Mouse (Mus musculus): Measurements from ENCODE around the gene Cct3. TPM values are rescaled to one million over a fixed set of nuclear protein-coding genes. Genes with fewer than 3 reads are reported as not detected.

The Cct3 gene
- polyA plus RNA-seq, 1 experiment, result 205 TPM

DNA sequence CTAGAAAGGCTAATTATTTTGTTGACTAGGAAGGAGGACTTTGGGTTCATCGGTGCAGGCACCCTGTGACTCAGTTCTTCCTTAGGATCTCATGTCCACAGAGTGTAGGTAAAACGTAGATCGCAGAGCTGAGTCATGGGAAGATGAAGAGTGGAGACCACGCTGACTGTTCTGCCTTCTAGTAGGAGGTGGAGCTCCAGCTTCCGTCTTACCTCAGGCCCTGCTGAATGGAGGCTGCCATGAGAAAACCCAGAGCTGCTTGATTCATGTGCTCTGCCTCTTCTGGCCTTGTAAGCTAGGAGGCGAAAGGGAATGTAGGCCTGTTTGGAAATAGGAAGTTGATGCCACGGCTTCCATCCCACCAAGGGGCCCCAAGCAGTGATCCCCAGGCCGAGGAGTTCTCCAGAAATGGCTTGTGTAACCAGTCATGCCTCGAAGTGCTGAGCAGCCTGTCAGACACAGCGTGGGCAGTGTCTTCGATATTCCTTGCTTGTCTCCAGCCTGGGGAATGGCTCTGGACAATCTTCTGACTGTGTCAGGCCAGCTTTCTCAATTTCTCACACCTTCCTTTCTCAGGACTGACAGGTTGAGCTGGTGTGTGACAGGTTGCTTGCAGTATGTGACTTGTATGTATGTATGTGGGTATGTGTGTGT lies 40.6 kb downstream of the Cct3 start:
- no peaks in the 10 kb centered on the region for H3K27me3 ChIP-seq (ENCODE audit: control insufficient read depth, insufficient read depth, low read length)
- peaks cover 9% of the 10 kb centered on the region for H3K36me3 ChIP-seq (ENCODE audit: control insufficient read depth, insufficient read depth, low read length)
- TF ChIP-seq CTCF (IDR thresholded peaks at IDR 0.05; ENCODE audit: borderline replicate concordance, control insufficient read depth, extremely low read depth, insufficient read depth, low read length, poor library complexity) (no peak), POLR2A (IDR thresholded peaks at IDR 0.05; ENCODE audit: control insufficient read depth, extremely low read depth, insufficient read depth, low read length, poor library complexity) (no peak)
- no peak overlapping the region for H3K27ac ChIP-seq (ENCODE audit: control insufficient read depth, insufficient read depth, low read length)
- no peak overlapping the region for H3K4me3 ChIP-seq (ENCODE audit: control insufficient read depth, insufficient read depth, low read length)
- WGBS, result 21% methylated on average over 11 of the region's 11 CpGs
- H3K4me1 ChIP-seq (replicated peaks; ENCODE audit: control insufficient read depth, insufficient read depth, low read length), result peaks cover 10% of the 10 kb centered on the region
- no peak for DNase-seq

DNA sequence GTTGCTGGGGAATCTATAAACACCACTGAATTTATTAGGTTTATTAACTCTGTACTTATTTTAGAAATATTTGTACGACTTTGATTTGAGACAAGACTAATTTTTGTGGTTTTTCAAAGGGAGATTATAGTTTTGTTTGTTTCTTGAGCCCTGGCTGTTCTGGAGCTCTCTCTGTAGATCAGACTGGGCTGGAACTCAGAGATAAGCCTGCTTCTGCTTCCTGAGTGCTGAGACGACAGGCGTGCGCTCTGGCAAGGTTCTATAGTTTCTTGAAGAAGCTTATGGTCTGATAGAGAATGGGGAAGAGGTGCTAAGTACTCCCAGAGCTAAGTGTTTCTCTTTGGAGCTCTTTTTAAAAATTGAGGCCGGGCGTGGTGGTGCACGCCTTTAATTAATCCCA lies 41.4 kb downstream of the Cct3 start:
- DNase-seq, result no peak
- Histone ChIP-seq H3K27me3 (ENCODE audit: control insufficient read depth, insufficient read depth, low read length) (no peaks in the 10 kb centered on the region), H3K4me1 (replicated peaks; ENCODE audit: control insufficient read depth, insufficient read depth, low read length) (peaks cover 10% of the 10 kb centered on the region), H3K27ac (ENCODE audit: control insufficient read depth, insufficient read depth, low read length) (no peak overlapping the region), H3K36me3 (ENCODE audit: control insufficient read depth, insufficient read depth, low read length) (peaks cover 17% of the 10 kb centered on the region), H3K4me3 (ENCODE audit: control insufficient read depth, insufficient read depth, low read length) (no peak overlapping the region)
- TF ChIP-seq POLR2A (IDR thresholded peaks at IDR 0.05; ENCODE audit: control insufficient read depth, extremely low read depth, insufficient read depth, low read length, poor library complexity), result no peak
- TF ChIP-seq CTCF (IDR thresholded peaks at IDR 0.05; ENCODE audit: borderline replicate concordance, control insufficient read depth, extremely low read depth, insufficient read depth, low read length, poor library complexity), result no peak
- WGBS, result 73% methylated on average over 7 of the region's 7 CpGs

DNA sequence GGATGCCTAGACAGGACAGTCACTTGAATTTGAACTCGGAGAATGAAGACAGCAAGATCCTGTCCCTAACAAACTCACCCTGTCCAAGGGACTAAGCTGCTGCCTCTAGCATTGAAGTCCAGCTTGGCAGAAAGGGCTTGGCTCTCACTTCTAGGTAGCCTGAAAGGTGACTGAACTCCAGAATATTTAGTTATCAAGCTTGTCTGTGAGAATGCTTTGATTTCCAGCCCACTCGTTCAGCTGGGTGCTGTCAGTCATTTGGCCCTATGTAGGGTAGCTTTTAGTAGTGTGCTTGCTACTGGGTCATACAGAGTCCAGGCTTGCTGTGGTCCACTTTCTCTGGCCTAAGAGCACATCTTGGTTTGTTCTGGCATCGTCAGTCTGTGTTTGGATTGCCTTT lies 42.1 kb downstream of the Cct3 start:
- H3K36me3 ChIP-seq (ENCODE audit: control insufficient read depth, insufficient read depth, low read length), result peaks cover 24% of the 10 kb centered on the region
- H3K27ac ChIP-seq (ENCODE audit: control insufficient read depth, insufficient read depth, low read length), result no peak overlapping the region
- H3K4me3 ChIP-seq (ENCODE audit: control insufficient read depth, insufficient read depth, low read length), result no peak overlapping the region
- no peaks in the 10 kb centered on the region for H3K27me3 ChIP-seq (ENCODE audit: control insufficient read depth, insufficient read depth, low read length)
- TF ChIP-seq CTCF (IDR thresholded peaks at IDR 0.05; ENCODE audit: borderline replicate concordance, control insufficient read depth, extremely low read depth, insufficient read depth, low read length, poor library complexity) (no peak), POLR2A (IDR thresholded peaks at IDR 0.05; ENCODE audit: control insufficient read depth, extremely low read depth, insufficient read depth, low read length, poor library complexity) (no peak)
- H3K4me1 ChIP-seq (replicated peaks; ENCODE audit: control insufficient read depth, insufficient read depth, low read length), result peaks cover 10% of the 10 kb centered on the region
- DNase-seq, result no peak
- WGBS, result 89% methylated on average over 3 of the region's 3 CpGs

DNA sequence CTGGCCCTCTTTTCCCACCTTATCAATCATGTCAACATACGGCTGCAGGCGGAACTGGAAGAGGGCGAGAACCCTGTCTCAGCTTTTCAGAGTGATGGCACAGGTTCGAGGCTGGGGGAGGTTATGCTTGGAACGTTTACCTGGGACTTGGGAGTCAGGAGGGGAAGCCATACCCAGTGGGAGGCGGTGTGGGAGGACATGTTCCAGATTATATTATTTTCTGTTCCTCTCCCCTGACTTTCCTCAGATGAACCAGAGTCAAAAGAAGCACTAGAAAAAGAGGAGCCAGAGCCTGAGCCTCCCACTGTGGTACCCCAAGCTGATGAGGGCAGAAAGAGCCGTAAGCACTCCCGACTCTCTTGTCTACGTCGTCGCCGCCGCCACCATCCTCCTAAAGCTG lies 53.8 kb downstream of the Cct3 start:
- TF ChIP-seq CTCF (IDR thresholded peaks at IDR 0.05; ENCODE audit: borderline replicate concordance, control insufficient read depth, extremely low read depth, insufficient read depth, low read length, poor library complexity), result no peak
- TF ChIP-seq POLR2A (IDR thresholded peaks at IDR 0.05; ENCODE audit: control insufficient read depth, extremely low read depth, insufficient read depth, low read length, poor library complexity), result no peak

DNA sequence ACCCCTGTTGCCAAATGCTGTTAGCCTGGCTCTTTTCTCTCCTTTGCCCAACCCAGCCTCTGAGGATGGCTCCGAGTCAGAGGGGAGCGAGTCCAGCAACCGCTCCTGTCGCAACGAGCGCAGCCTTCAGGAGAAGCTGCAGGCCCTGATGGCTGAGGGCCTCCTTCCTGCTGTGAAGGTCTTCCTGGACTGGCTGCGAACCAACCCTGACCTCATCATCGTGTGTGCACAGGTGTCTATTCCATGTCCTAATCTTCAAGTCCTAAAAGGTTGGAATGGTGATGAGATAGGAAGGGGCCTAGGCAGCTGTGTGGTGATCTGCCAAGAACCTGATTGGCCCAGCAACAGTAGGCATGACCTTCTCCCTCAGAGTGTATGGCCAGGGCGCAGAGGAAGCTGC lies 56.0 kb downstream of the Cct3 start:
- Histone ChIP-seq H3K27ac (ENCODE audit: control insufficient read depth, insufficient read depth, low read length) (no peak overlapping the region), H3K27me3 (ENCODE audit: control insufficient read depth, insufficient read depth, low read length) (no peaks in the 10 kb centered on the region), H3K4me1 (replicated peaks; ENCODE audit: control insufficient read depth, insufficient read depth, low read length) (no peaks in the 10 kb centered on the region), H3K4me3 (ENCODE audit: control insufficient read depth, insufficient read depth, low read length) (no peak overlapping the region), H3K36me3 (ENCODE audit: control insufficient read depth, insufficient read depth, low read length) (peaks cover 97% of the 10 kb centered on the region)
- WGBS, result 97% methylated on average over 9 of the region's 9 CpGs
- TF ChIP-seq CTCF (IDR thresholded peaks at IDR 0.05; ENCODE audit: borderline replicate concordance, control insufficient read depth, extremely low read depth, insufficient read depth, low read length, poor library complexity) (no peak), POLR2A (IDR thresholded peaks at IDR 0.05; ENCODE audit: control insufficient read depth, extremely low read depth, insufficient read depth, low read length, poor library complexity) (no peak)
- no peak for DNase-seq

More for the DNA sequence above, 53.8 kb downstream of the Cct3 start:
- 97% methylated on average over 13 of the region's 13 CpGs for WGBS
- H3K36me3 ChIP-seq (ENCODE audit: control insufficient read depth, insufficient read depth, low read length), result peaks cover 97% of the 10 kb centered on the region
- no peaks in the 10 kb centered on the region for H3K27me3 ChIP-seq (ENCODE audit: control insufficient read depth, insufficient read depth, low read length)
- H3K27ac ChIP-seq (ENCODE audit: control insufficient read depth, insufficient read depth, low read length), result no peak overlapping the region
- H3K4me1 ChIP-seq (replicated peaks; ENCODE audit: control insufficient read depth, insufficient read depth, low read length), result no peaks in the 10 kb centered on the region
- no peak for DNase-seq
- no peak overlapping the region for H3K4me3 ChIP-seq (ENCODE audit: control insufficient read depth, insufficient read depth, low read length)

DNA sequence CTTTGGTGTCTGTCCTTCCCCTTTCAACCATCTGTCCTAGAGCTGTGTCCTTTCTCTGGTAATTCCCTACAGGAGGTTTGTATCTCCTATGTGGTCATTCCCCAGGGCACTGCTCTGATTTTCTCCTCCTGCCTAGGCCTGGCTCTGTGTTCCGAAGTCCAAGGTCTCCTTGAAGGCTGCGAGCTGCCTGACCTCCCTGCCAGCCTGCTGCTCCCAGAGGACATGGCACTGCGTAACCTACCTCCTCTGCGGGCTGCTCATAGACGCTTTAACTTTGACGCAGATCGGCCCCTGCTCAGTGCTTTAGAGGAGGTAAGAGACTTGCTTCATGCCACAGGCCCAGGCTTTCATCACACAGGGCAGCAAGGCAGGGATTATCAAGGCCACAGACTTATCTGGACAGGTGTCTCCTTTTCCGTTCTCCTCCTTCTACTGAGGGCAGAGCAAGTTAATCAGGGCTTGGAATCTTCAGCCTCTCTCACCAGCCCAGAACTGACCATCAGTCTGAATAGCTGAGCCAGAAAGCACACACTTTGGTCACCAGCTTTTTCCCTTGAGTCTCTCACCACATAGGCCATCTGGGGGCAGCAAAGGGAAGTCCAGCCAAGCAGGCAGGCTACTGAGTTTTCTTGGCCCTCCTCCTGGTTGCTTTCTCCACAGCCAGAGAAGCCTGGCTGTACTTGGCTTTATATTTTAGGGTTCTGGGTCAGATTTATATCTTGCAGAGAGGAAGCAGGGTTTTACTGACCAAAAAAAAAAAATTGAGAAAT lies 57.7 kb downstream of the Cct3 start:
- TF ChIP-seq POLR2A (IDR thresholded peaks at IDR 0.05; ENCODE audit: control insufficient read depth, extremely low read depth, insufficient read depth, low read length, poor library complexity), result no peak
- TF ChIP-seq CTCF (IDR thresholded peaks at IDR 0.05; ENCODE audit: borderline replicate concordance, control insufficient read depth, extremely low read depth, insufficient read depth, low read length, poor library complexity), result no peak
- no peak for DNase-seq
- 99% methylated on average over 8 of the region's 8 CpGs for WGBS
- Histone ChIP-seq H3K36me3 (ENCODE audit: control insufficient read depth, insufficient read depth, low read length) (peaks cover 95% of the 10 kb centered on the region), H3K27ac (ENCODE audit: control insufficient read depth, insufficient read depth, low read length) (no peak overlapping the region), H3K27me3 (ENCODE audit: control insufficient read depth, insufficient read depth, low read length) (no peaks in the 10 kb centered on the region), H3K4me3 (ENCODE audit: control insufficient read depth, insufficient read depth, low read length) (no peak overlapping the region), H3K4me1 (replicated peaks; ENCODE audit: control insufficient read depth, insufficient read depth, low read length) (no peaks in the 10 kb centered on the region)
